8 mouse cellular contexts compared by ENCODE assay signal in genomic region chr1:88456451-88457072, GRCm38 (mm10). TPM values are rescaled to one million over a fixed set of nuclear protein-coding genes. Genes with fewer than 3 reads are reported as not detected.
A peak's percentile ranks its signal among the peaks of the same experiment; 100 is the strongest.
DNase-seq lines count a peak whose midpoint lies in the region; ATAC-seq and TF ChIP-seq lines count a peak whose summit lies in the region.

No protein-coding gene starts in this region.

- no peaks in the 10 kb centered on the region for H3K36me3 ChIP-seq in hindbrain, embryonic 16.5 days (ENCODE audit: control insufficient read depth, insufficient read depth, low read length)

- no peaks in the 10 kb centered on the region for H3K9me3 ChIP-seq in hindbrain, embryonic 16.5 days (ENCODE audit: control insufficient read depth, low read length)

- no peaks in the 10 kb centered on the region for H3K27me3 ChIP-seq in hindbrain, embryonic 16.5 days (replicated peaks; ENCODE audit: control insufficient read depth, insufficient read depth, low read length)

- no peaks in the 10 kb centered on the region for H3K4me1 ChIP-seq in cortical plate, adult 2 months (ENCODE audit: control insufficient read depth, insufficient read depth, low read length)
- H3K4me1 ChIP-seq in hindbrain, embryonic 16.5 days (ENCODE audit: control insufficient read depth, insufficient read depth, low read depth, low read length) = peaks cover 2% of the 10 kb centered on the region; the same call in 1 of the 2 replicates

- DNase-seq in adrenal gland, adult 18-20 months (ENCODE audit: low spot score in 2 of 2) = peak; percentile 66 to 68
- peak; percentile 29 to 41 for DNase-seq in gastrocnemius, adult 8-10 months (ENCODE audit: low spot score in 2 of 2)
- DNase-seq in left cerebral cortex, adult 18-20 months (ENCODE audit: low spot score in 2 of 2) = peak; percentile 78 to 80
- DNase-seq in right cerebral cortex, postnatal 10 days (ENCODE audit: low spot score in 2 of 2) = peak; percentile 83 to 84
- peak; percentile 70 for DNase-seq in yolk sac, embryonic 10.5 days (ENCODE audit: low spot score)

- no peak for TF ChIP-seq POLR2A in cortical plate, adult 2 months (IDR thresholded peaks at IDR 0.05; ENCODE audit: extremely low read depth, insufficient read depth, low read length)

- peak; percentile 85 for ATAC-seq in hindbrain, embryonic 16.5 days
- peak; percentile 92 for ATAC-seq in megakaryocyte progenitor cell, adult 5-6 weeks (replicated peaks; ENCODE audit: poor library complexity)

- no peak overlapping the region for H3K4me3 ChIP-seq in cortical plate, adult 2 months (ENCODE audit: insufficient read depth, low read length)
- H3K4me3 ChIP-seq in hindbrain, embryonic 16.5 days (ENCODE audit: low read length) = no peak overlapping the region

- peak; percentile 73 for TF ChIP-seq CTCF in cortical plate, adult 2 months (IDR thresholded peaks at IDR 0.05; ENCODE audit: extremely low read depth, insufficient read depth, low read length)

- H3K27ac ChIP-seq in cortical plate, adult 2 months (ENCODE audit: insufficient read depth, low read length) = no peak overlapping the region
- no peak overlapping the region for H3K27ac ChIP-seq in hindbrain, embryonic 16.5 days (ENCODE audit: low read depth, low read length)

- 49% methylated on average over 14 of the region's 14 CpGs for WGBS in hindbrain, embryonic 16.5 days

- no peak overlapping the region for H3K9ac ChIP-seq in hindbrain, embryonic 16.5 days (ENCODE audit: low read depth, low read length)

- no peak overlapping the region for H3K4me2 ChIP-seq in hindbrain, embryonic 16.5 days (ENCODE audit: low read length)

RNA-seq across cellular contexts. Expression of gene Spp2, which starts 49.8 kb away (rescaled TPM):
- under 1 TPM in 1 of 2 experiments, not detected in 1; 0.63 TPM for total RNA-seq in adrenal gland, adult 18-20 months (2021)
- polyA plus RNA-seq in cortical plate, adult 2 months (2012; rRNA removed) = 0.26 and 0.56 TPM in 2 replicates
- not detected for total RNA-seq in gastrocnemius, adult 8-10 months (2022)
- 0.28 TPM in 1 of 2 replicates, not detected in the other for polyA plus RNA-seq in hindbrain, embryonic 16.5 days (2015; fragmentation: Nextera tagmentation; extraction: Ambion mirVana)
- total RNA-seq in left cerebral cortex, adult 18-20 months (2021) = under 1 TPM; 0.40 to 0.63 TPM
- total RNA-seq in megakaryocyte progenitor cell, adult 5-6 weeks (2015) = not detected in 2 replicates
- not detected in 2 replicates for total RNA-seq in megakaryocyte progenitor cell, adult 5-6 weeks (2017)

RNA-seq across cellular contexts. Expression of gene Glrp1, which starts 53.3 kb away (rescaled TPM):
- total RNA-seq in adrenal gland, adult 18-20 months (2021) = not detected
- 0.08 and 0.11 TPM in 2 replicates for polyA plus RNA-seq in cortical plate, adult 2 months (2012; rRNA removed)
- not detected for total RNA-seq in gastrocnemius, adult 8-10 months (2022)
- not detected in 2 replicates for polyA plus RNA-seq in hindbrain, embryonic 16.5 days (2015; fragmentation: Nextera tagmentation; extraction: Ambion mirVana)
- not detected for total RNA-seq in left cerebral cortex, adult 18-20 months (2021)
- total RNA-seq in megakaryocyte progenitor cell, adult 5-6 weeks (2015) = 1.8 and 3.0 TPM in 2 replicates
- total RNA-seq in megakaryocyte progenitor cell, adult 5-6 weeks (2017) = 1.3 TPM in 2 replicates
